In the genomic region with DNA sequence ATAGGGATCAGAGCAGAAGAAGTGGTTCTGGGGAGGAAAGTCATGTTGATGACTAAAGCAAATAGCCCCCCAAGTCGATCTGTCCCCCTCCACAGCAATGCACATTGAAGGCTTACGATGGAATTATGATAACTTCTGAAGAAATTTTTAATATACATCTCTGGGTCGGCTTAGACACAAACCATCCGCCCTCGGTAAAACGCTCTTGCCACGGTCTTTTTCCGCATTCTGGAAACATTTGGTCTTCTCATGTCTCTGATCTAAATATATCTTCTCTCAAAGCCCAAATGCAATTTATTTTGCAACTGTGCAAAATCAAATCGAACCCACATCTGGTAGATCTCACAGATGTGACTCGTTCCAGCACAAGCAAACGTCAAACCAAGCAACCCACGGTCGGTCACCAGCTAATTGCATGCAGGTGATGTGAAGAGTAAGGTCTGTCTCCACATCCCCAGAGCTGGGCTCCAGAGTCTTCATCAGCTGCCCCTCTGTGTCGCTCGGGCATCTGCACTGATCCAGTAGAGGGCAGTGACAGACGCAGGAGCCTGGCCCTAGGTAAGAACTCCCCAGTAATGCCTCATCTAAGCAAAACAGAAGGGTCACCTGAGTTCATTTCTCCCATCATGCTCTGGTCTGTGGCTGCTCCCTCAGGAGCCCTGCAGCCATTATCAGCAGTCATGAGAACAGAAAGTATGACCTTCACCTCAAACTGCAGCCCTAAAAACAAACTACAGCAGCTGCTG, we compare ENCODE assay signal across 11 mouse cellular contexts.
DNase-seq lines count a peak whose midpoint lies in the region; ATAC-seq and TF ChIP-seq lines count a peak whose summit lies in the region.
"Had no signal": no experiment of that assay in that cellular context is flagged by ENCODE, and none has a peak within 500 bp of the region (broad histone marks: within the 10 kb centered on the region; RNA-seq: fewer than 3 reads in every experiment).

No protein-coding gene starts in this region.

- no peaks in the 10 kb centered on the region for H3K9me3 ChIP-seq in hindbrain, postnatal 0 days (ENCODE audit: low read length)
- H3K9me3 ChIP-seq in hindbrain, embryonic 16.5 days (ENCODE audit: control insufficient read depth, low read length) = no peaks in the 10 kb centered on the region
- H3K9me3 ChIP-seq in embryonic facial prominence, embryonic 14.5 days (ENCODE audit: control insufficient read depth, low read length) = no peaks in the 10 kb centered on the region
- H3K9me3 ChIP-seq in stomach, embryonic 14.5 days (ENCODE audit: control insufficient read depth, low read depth, low read length) = no peaks in the 10 kb centered on the region

- no peak overlapping the region for H3K4me2 ChIP-seq in hindbrain, postnatal 0 days (ENCODE audit: low read depth, low read length)
- no peak overlapping the region for H3K4me2 ChIP-seq in hindbrain, embryonic 16.5 days (ENCODE audit: low read length)
- H3K4me2 ChIP-seq in embryonic facial prominence, embryonic 14.5 days (ENCODE audit: low read depth, low read length) = peak overlapping the region; percentile 32
- peak overlapping the region; percentile 33 for H3K4me2 ChIP-seq in stomach, embryonic 14.5 days (replicated peaks; ENCODE audit: low read depth, low read length)

- TF ChIP-seq CTCF in hindbrain, postnatal 0 days (IDR thresholded peaks at IDR 0.05; ENCODE audit: low read depth) = no peak

- H3K9ac ChIP-seq in hindbrain, postnatal 0 days (replicated peaks; ENCODE audit: low read length) = no peak overlapping the region
- no peak overlapping the region for H3K9ac ChIP-seq in hindbrain, embryonic 16.5 days (ENCODE audit: low read depth, low read length)
- H3K9ac ChIP-seq in embryonic facial prominence, embryonic 14.5 days (ENCODE audit: low read depth, low read length) = no peak overlapping the region
- no peak overlapping the region for H3K9ac ChIP-seq in stomach, embryonic 14.5 days (replicated peaks; ENCODE audit: low read depth, low read length)

- no peaks in the 10 kb centered on the region for H3K36me3 ChIP-seq in hindbrain, postnatal 0 days (ENCODE audit: insufficient read depth, low read length)
- H3K36me3 ChIP-seq in hindbrain, embryonic 16.5 days (ENCODE audit: control insufficient read depth, insufficient read depth, low read length) = no peaks in the 10 kb centered on the region
- H3K36me3 ChIP-seq in embryonic facial prominence, embryonic 14.5 days (ENCODE audit: control insufficient read depth, insufficient read depth, low read length) = no peaks in the 10 kb centered on the region
- H3K36me3 ChIP-seq in stomach, embryonic 14.5 days (ENCODE audit: control insufficient read depth, insufficient read depth, low read length) = no peaks in the 10 kb centered on the region
- H3K36me3 ChIP-seq: G1E had no signal

- ATAC-seq in hindbrain, postnatal 0 days = 0 out of 2 replicates have a peak, but pooled peaks have one; percentile 13
- no peak for ATAC-seq in hindbrain, embryonic 16.5 days
- ATAC-seq in embryonic facial prominence, embryonic 14.5 days (ENCODE audit: low read depth) = peak; percentile 33
- peak; percentile 67; the same call in 1 of the 2 replicates for ATAC-seq in stomach, embryonic 14.5 days (ENCODE audit: insufficient number of reproducible peaks, insufficient read depth, low FRiP score, low read depth)

- intact Hi-C loops in gastrocnemius, postnatal 36 days (cut with DNase I) = no loop called here

- H3K4me1 ChIP-seq in hindbrain, postnatal 0 days (ENCODE audit: insufficient read depth, low read length) = no peaks in the 10 kb centered on the region
- H3K4me1 ChIP-seq in hindbrain, embryonic 16.5 days (ENCODE audit: control insufficient read depth, insufficient read depth, low read depth, low read length) = peaks cover 4% of the 10 kb centered on the region; the same call in 1 of the 2 replicates
- H3K4me1 ChIP-seq in embryonic facial prominence, embryonic 14.5 days (ENCODE audit: control insufficient read depth, insufficient read depth, low read length) = peaks cover 18% of the 10 kb centered on the region
- H3K4me1 ChIP-seq in stomach, embryonic 14.5 days (ENCODE audit: control insufficient read depth, insufficient read depth, low read length) = peaks cover 13% of the 10 kb centered on the region

- no peak overlapping the region for H3K4me3 ChIP-seq in hindbrain, postnatal 0 days (ENCODE audit: low read length)
- no peak overlapping the region for H3K4me3 ChIP-seq in hindbrain, embryonic 16.5 days (ENCODE audit: low read length)
- H3K4me3 ChIP-seq in embryonic facial prominence, embryonic 14.5 days (ENCODE audit: low read depth, low read length) = no peak overlapping the region
- H3K4me3 ChIP-seq in stomach, embryonic 14.5 days (ENCODE audit: low read depth, low read length) = no peak overlapping the region

- no peaks in the 10 kb centered on the region for H3K27me3 ChIP-seq in hindbrain, postnatal 0 days (ENCODE audit: insufficient read depth, low read length)
- no peaks in the 10 kb centered on the region for H3K27me3 ChIP-seq in hindbrain, embryonic 16.5 days (replicated peaks; ENCODE audit: control insufficient read depth, insufficient read depth, low read length)
- no peaks in the 10 kb centered on the region for H3K27me3 ChIP-seq in embryonic facial prominence, embryonic 14.5 days (replicated peaks; ENCODE audit: control insufficient read depth, insufficient read depth, low read length)
- H3K27me3 ChIP-seq in stomach, embryonic 14.5 days (ENCODE audit: control insufficient read depth, insufficient read depth, low read length) = no peaks in the 10 kb centered on the region

- no peak overlapping the region for H3K27ac ChIP-seq in hindbrain, postnatal 0 days
- H3K27ac ChIP-seq in hindbrain, embryonic 16.5 days (ENCODE audit: low read depth, low read length) = no peak overlapping the region
- peak overlapping the region; percentile 76 for H3K27ac ChIP-seq in embryonic facial prominence, embryonic 14.5 days (replicated peaks; ENCODE audit: low read depth, low read length)
- H3K27ac ChIP-seq in stomach, embryonic 14.5 days (ENCODE audit: low read length) = peak overlapping the region; percentile 69; the same call in 1 of the 2 replicates

- 84% methylated on average over 16 of the region's 16 CpGs for WGBS in hindbrain, postnatal 0 days
- WGBS in hindbrain, embryonic 16.5 days = 86% methylated on average over 16 of the region's 16 CpGs
- WGBS in embryonic facial prominence, embryonic 14.5 days = 38% methylated on average over 16 of the region's 16 CpGs
- WGBS in stomach, embryonic 14.5 days = 46% methylated on average over 16 of the region's 16 CpGs

- DNase-seq in hindbrain, postnatal 0 days (ENCODE audit: low spot score) = no peak
- peak; percentile 84 for DNase-seq in embryonic facial prominence, embryonic 14.5 days (ENCODE audit: low spot score)
- DNase-seq in kidney, adult 9 months = peak; percentile 58
- DNase-seq in left cerebral cortex, adult 11 months (ENCODE audit: low spot score) = no peak
- DNase-seq in gastrocnemius, postnatal 36 days = no peak
- DNase-seq in lung, adult 18-20 months = no peak
- DNase-seq: cerebellum, postnatal 10 days; thymus, adult 18-20 months had no signal

Comparison
In these comparisons a context has a peak if more than half of its experiments do, and no peak if none do; other contexts are left out.
1. DNase-seq: peak in embryonic facial prominence, embryonic 14.5 days (single experiment) and kidney, adult 9 months (single experiment); none in hindbrain, postnatal 0 days (single experiment), left cerebral cortex, adult 11 months (single experiment), gastrocnemius, postnatal 36 days (0 of 2) and lung, adult 18-20 months (0 of 2).
2. H3K27ac ChIP-seq: peak in embryonic facial prominence, embryonic 14.5 days (single experiment) and stomach, embryonic 14.5 days (single experiment); none in hindbrain, postnatal 0 days (single experiment) and hindbrain, embryonic 16.5 days (single experiment).
3. H3K4me2 ChIP-seq: peak in embryonic facial prominence, embryonic 14.5 days (single experiment) and stomach, embryonic 14.5 days (single experiment); none in hindbrain, postnatal 0 days (single experiment) and hindbrain, embryonic 16.5 days (single experiment).